Comparison of ENCODE assay signal across 29 mouse cellular contexts in the genomic region with DNA sequence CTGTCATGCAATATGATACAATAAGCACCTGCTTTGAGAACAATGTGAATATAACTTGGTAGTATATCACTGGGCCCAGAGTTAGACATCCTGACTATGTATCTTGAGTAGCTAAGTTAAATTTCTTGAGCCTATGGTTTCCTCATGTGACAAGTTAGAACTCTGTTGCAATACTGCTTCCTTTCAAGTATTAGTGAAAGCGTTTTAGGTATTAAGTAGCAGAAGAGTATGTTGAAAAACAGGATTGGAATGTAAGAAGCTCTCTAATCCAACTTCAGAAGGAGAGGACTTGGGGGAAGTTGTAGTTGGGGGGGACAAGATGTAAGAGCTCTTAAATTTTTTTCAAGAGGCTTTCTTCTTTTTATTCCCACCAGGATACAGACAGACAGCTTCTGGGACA.
"Had no signal": no experiment of that assay in that cellular context is flagged by ENCODE, and none has a peak within 500 bp of the region (broad histone marks: within the 10 kb centered on the region; RNA-seq: fewer than 3 reads in every experiment).

No protein-coding gene starts in this region.

- H3K4me1 ChIP-seq: embryonic facial prominence, embryonic 10.5 days; embryonic facial prominence, embryonic 12.5 days; embryonic facial prominence, embryonic 13.5 days; embryonic facial prominence, embryonic 15.5 days; forebrain, embryonic 10.5 days; forebrain, embryonic 12.5 days; forebrain, embryonic 13.5 days; forebrain, embryonic 15.5 days had no signal

- ATAC-seq: forebrain, embryonic 13.5 days; forebrain, embryonic 14.5 days; forebrain, embryonic 15.5 days; forebrain, embryonic 16.5 days; forebrain, postnatal 0 days had no signal

- H3K9me3 ChIP-seq: embryonic facial prominence, embryonic 10.5 days; embryonic facial prominence, embryonic 12.5 days; embryonic facial prominence, embryonic 13.5 days; embryonic facial prominence, embryonic 15.5 days; forebrain, embryonic 10.5 days; forebrain, embryonic 12.5 days; forebrain, embryonic 13.5 days; forebrain, embryonic 15.5 days had no signal

- DNase-seq: cerebellum, adult 2 months; cerebellum, adult 8-10 months; cerebellum, adult 9-10 months; cerebellum, adult 9-11 months; cerebellum, postnatal 10 days; cerebellum, postnatal 14 days; cerebellum, postnatal 25 days; cerebellum, postnatal 36 days; embryo, embryonic 11 days; forebrain, postnatal 0 days; gastrocnemius, adult 2 months; gastrocnemius, postnatal 10 days; gastrocnemius, postnatal 14 days; gastrocnemius, postnatal 25 days; gastrocnemius, postnatal 36 days; heart, adult 11 months; heart, adult 18-20 months; heart, adult 2 months had no signal

- H3K4me3 ChIP-seq: embryonic facial prominence, embryonic 10.5 days; embryonic facial prominence, embryonic 12.5 days; embryonic facial prominence, embryonic 13.5 days; embryonic facial prominence, embryonic 15.5 days; erythroblast, embryonic 14.5 days; forebrain, embryonic 10.5 days; forebrain, embryonic 12.5 days; forebrain, embryonic 13.5 days; forebrain, embryonic 15.5 days; gastrocnemius, adult 2 months; heart, adult 2 months had no signal

- H3K27ac ChIP-seq: embryonic facial prominence, embryonic 10.5 days; embryonic facial prominence, embryonic 12.5 days; embryonic facial prominence, embryonic 13.5 days; embryonic facial prominence, embryonic 15.5 days; forebrain, embryonic 10.5 days; forebrain, embryonic 12.5 days; forebrain, embryonic 13.5 days; forebrain, embryonic 15.5 days; gastrocnemius, adult 2 months; heart, adult 2 months had no signal

- H3K27me3 ChIP-seq: embryonic facial prominence, embryonic 12.5 days; embryonic facial prominence, embryonic 13.5 days; embryonic facial prominence, embryonic 15.5 days; forebrain, embryonic 12.5 days; forebrain, embryonic 13.5 days; forebrain, embryonic 15.5 days had no signal

- H3K4me2 ChIP-seq: embryonic facial prominence, embryonic 12.5 days; embryonic facial prominence, embryonic 13.5 days; embryonic facial prominence, embryonic 15.5 days; forebrain, embryonic 12.5 days; forebrain, embryonic 13.5 days; forebrain, embryonic 15.5 days had no signal

- H3K9ac ChIP-seq: embryonic facial prominence, embryonic 12.5 days; embryonic facial prominence, embryonic 13.5 days; embryonic facial prominence, embryonic 15.5 days; forebrain, embryonic 12.5 days; forebrain, embryonic 13.5 days; forebrain, embryonic 15.5 days; forebrain, postnatal 0 days had no signal

- H3K36me3 ChIP-seq: embryonic facial prominence, embryonic 10.5 days; embryonic facial prominence, embryonic 12.5 days; embryonic facial prominence, embryonic 13.5 days; embryonic facial prominence, embryonic 15.5 days; forebrain, embryonic 10.5 days; forebrain, embryonic 12.5 days; forebrain, embryonic 15.5 days had no signal
